22 mouse cellular contexts compared by ENCODE assay signal in the genomic region with DNA sequence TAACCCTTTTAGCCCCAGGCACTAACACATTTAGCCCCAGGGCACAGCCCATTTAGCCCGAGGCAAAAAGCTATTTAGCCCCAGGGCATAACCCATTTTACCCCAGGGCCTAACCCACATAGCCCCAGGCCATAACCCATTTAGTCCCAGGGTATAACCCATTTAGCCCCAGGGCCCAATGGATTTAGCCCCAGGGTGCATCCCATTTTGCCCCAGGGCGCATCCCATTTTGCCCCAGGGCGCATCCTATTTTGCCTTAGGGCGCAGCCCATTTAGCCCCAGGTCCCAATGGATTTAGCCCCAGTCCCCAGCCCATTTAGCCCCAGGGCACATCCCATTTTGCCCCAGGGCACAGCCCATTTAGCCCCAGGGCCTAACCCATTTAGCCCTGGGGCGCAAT. TPM values are rescaled to one million over a fixed set of nuclear protein-coding genes. Genes with fewer than 3 reads are reported as not detected.
A peak's percentile ranks its signal among the peaks of the same experiment; 100 is the strongest.
DNase-seq lines count a peak whose midpoint lies in the region; ATAC-seq and TF ChIP-seq lines count a peak whose summit lies in the region.
"Not testable (repeated sequence)": the region's sequence is repeated elsewhere in the genome, so short reads cannot be mapped to it uniquely, and the experiment has no call there.
"Had no signal": no experiment of that assay in that cellular context is flagged by ENCODE, and none has a peak within 500 bp of the region (broad histone marks: within the 10 kb centered on the region; RNA-seq: fewer than 3 reads in every experiment).

No protein-coding gene starts in this region.

- ATAC-seq in forebrain, embryonic 11.5 days (replicated peaks; ENCODE audit: low FRiP score) = 0 out of 2 replicates have a peak, but pooled peaks have one; percentile 14
- ATAC-seq in heart, embryonic 13.5 days (ENCODE audit: extremely low read depth, insufficient number of reproducible peaks, low FRiP score, low TSS enrichment) = 0 out of 2 replicates have a peak, but pooled peaks have one; percentile 22
- 0 out of 2 replicates have a peak, but pooled peaks have one; percentile 31 for ATAC-seq in kidney, embryonic 15.5 days (replicated peaks; ENCODE audit: low FRiP score)
- ATAC-seq in limb, embryonic 11.5 days (ENCODE audit: insufficient number of reproducible peaks, low FRiP score, low TSS enrichment, low read depth) = peak; percentile 57
- not testable (repeated sequence) for ATAC-seq in midbrain, embryonic 12.5 days (ENCODE audit: low FRiP score, low read depth)

- not testable (repeated sequence) for H3K36me3 ChIP-seq in E14TG2a.4 (ENCODE audit: insufficient read depth, low read length); forebrain, embryonic 11.5 days (ENCODE audit: control insufficient read depth, insufficient read depth, low read length); heart, embryonic 13.5 days; kidney, embryonic 15.5 days; limb, embryonic 11.5 days (ENCODE audit: control insufficient read depth, insufficient read depth, low read length); midbrain, embryonic 12.5 days; splenic B cell, adult 2 months (ENCODE audit: control insufficient read depth, insufficient read depth, low read length, poor library complexity, severe bottlenecking)

- H3K9ac ChIP-seq in forebrain, embryonic 11.5 days (ENCODE audit: low read length); heart, embryonic 13.5 days; kidney, embryonic 15.5 days; limb, embryonic 11.5 days (ENCODE audit: low read length); midbrain, embryonic 12.5 days (replicated peaks): not testable (repeated sequence)

- not testable (repeated sequence) for TF ChIP-seq CTCF in E14TG2a.4 (conservative IDR thresholded peaks at IDR 0.05; ENCODE audit: low read length)

- H3K27me3 ChIP-seq in E14TG2a.4 (ENCODE audit: insufficient read depth, low read length); forebrain, embryonic 11.5 days (ENCODE audit: control insufficient read depth, insufficient read depth, low read length); heart, embryonic 13.5 days (replicated peaks); kidney, embryonic 15.5 days; limb, embryonic 11.5 days (ENCODE audit: control insufficient read depth, insufficient read depth, low read length); midbrain, embryonic 12.5 days; splenic B cell, adult 2 months (ENCODE audit: control insufficient read depth, insufficient read depth, low read length, poor library complexity, severe bottlenecking): not testable (repeated sequence)

- peak overlapping the region; percentile 17; the same call in 1 of the 2 replicates for H3K4me3 ChIP-seq in E14TG2a.4 (replicated peaks; ENCODE audit: low read length)
- not testable (repeated sequence) for H3K4me3 ChIP-seq in forebrain, embryonic 11.5 days (ENCODE audit: low read depth, low read length); heart, embryonic 13.5 days; kidney, embryonic 15.5 days (replicated peaks); limb, embryonic 11.5 days (ENCODE audit: low read depth, low read length)
- 0 out of 2 replicates have a peak overlapping the region, but pooled peaks have one; percentile 0 for H3K4me3 ChIP-seq in midbrain, embryonic 12.5 days

- not testable (repeated sequence) for H3K9me3 ChIP-seq in E14TG2a.4 (ENCODE audit: low read length)
- H3K9me3 ChIP-seq in forebrain, embryonic 11.5 days (ENCODE audit: control insufficient read depth, low read length) = peaks cover 54% of the 10 kb centered on the region
- peaks cover 53% of the 10 kb centered on the region for H3K9me3 ChIP-seq in heart, embryonic 13.5 days
- H3K9me3 ChIP-seq in kidney, embryonic 15.5 days (replicated peaks) = peaks cover 58% of the 10 kb centered on the region
- H3K9me3 ChIP-seq in limb, embryonic 11.5 days (ENCODE audit: control insufficient read depth, low read length) = peaks cover 51% of the 10 kb centered on the region
- H3K9me3 ChIP-seq in midbrain, embryonic 12.5 days = peaks cover 54% of the 10 kb centered on the region

- WGBS in forebrain, embryonic 11.5 days = 91% methylated on average over 5 of the region's 5 CpGs
- 88% methylated on average over 5 of the region's 5 CpGs for WGBS in heart, embryonic 13.5 days
- WGBS in kidney, embryonic 15.5 days = 94% methylated on average over 5 of the region's 5 CpGs
- 93% methylated on average over 5 of the region's 5 CpGs for WGBS in limb, embryonic 11.5 days
- 90% methylated on average over 5 of the region's 5 CpGs for WGBS in midbrain, embryonic 12.5 days

- H3K4me2 ChIP-seq in forebrain, embryonic 11.5 days (ENCODE audit: low read depth, low read length, severe bottlenecking); heart, embryonic 13.5 days; kidney, embryonic 15.5 days; limb, embryonic 11.5 days (ENCODE audit: low read depth, severe bottlenecking); midbrain, embryonic 12.5 days (replicated peaks): not testable (repeated sequence)

- peak; percentile 53 for DNase-seq in forebrain, embryonic 11.5 days (ENCODE audit: low spot score)
- DNase-seq in limb, embryonic 11.5 days (ENCODE audit: low spot score) = not testable (repeated sequence)
- peak; percentile 9 for DNase-seq in splenic B cell, adult 2 months (ENCODE audit: low read depth, low spot score)

- H3K27ac ChIP-seq in forebrain, embryonic 11.5 days (ENCODE audit: low read depth, low read length); heart, embryonic 13.5 days (replicated peaks); kidney, embryonic 15.5 days; limb, embryonic 11.5 days (replicated peaks; ENCODE audit: low read depth, low read length); midbrain, embryonic 12.5 days (replicated peaks): not testable (repeated sequence)

- not testable (repeated sequence) for H3K4me1 ChIP-seq in E14TG2a.4 (replicated peaks; ENCODE audit: low read depth, low read length); forebrain, embryonic 11.5 days (replicated peaks; ENCODE audit: control insufficient read depth, insufficient read depth, low read length); heart, embryonic 13.5 days; kidney, embryonic 15.5 days; limb, embryonic 11.5 days (ENCODE audit: control insufficient read depth, insufficient read depth, low read length); midbrain, embryonic 12.5 days

RNA-seq across cellular contexts. Expression of gene Vmn1r77, which starts 25.1 kb away (rescaled TPM):
- not detected in 2 replicates for polyA plus RNA-seq in forebrain, embryonic 11.5 days (2014; fragmentation: Nextera tagmentation; extraction: Ambion mirVana)
- polyA plus RNA-seq in heart, embryonic 13.5 days (2015; fragmentation: Nextera tagmentation; extraction: Ambion mirVana) = not detected in 2 replicates
- polyA plus RNA-seq in kidney, embryonic 15.5 days (2015; fragmentation: Nextera tagmentation; extraction: Ambion mirVana) = not detected in 2 replicates
- not detected in 2 replicates for polyA plus RNA-seq in limb, embryonic 11.5 days (2014; fragmentation: Nextera tagmentation; extraction: Ambion mirVana)
- polyA plus RNA-seq in midbrain, embryonic 12.5 days (2016; fragmentation: Nextera tagmentation; extraction: Ambion mirVana) = not detected in 2 replicates
- polyA plus RNA-seq: activated CD4-positive, CD25-positive, alpha-beta regulatory T cell, adult 4 months; adrenal gland, adult 2 months; cerebellum, adult 2 months; cortical plate, adult 2 months; embryonic facial prominence, embryonic 14.5 days; forebrain, embryonic 14.5 days; heart, embryonic 11.5 days; intestine, embryonic 16.5 days; limb, embryonic 14.5 days; liver, embryonic 12.5 days; liver, postnatal 0 days; neural tube, embryonic 15.5 days; small intestine, adult 2 months; stomach, embryonic 15.5 days; urinary bladder, adult 2 months had no signal
